Mouse (Mus musculus) embryonic facial prominence, embryonic 11.5 days (tissue): Measurements from ENCODE around the gene Krtap6-5. TPM values are rescaled to one million over a fixed set of nuclear protein-coding genes. Genes with fewer than 3 reads are reported as not detected.

Source experiments
- polyA plus RNA-seq: library from polyadenylated mRNA; unstranded; fragments of >200 nt; fragmentation: Nextera tagmentation; extraction: Ambion mirVana; gene quantifications from 2 replicates; pipeline ENCODE4 v1.2.1, GENCODE M21; 2014

Gene Krtap6-5
- polyA plus RNA-seq, 1 experiment from 2014 or later: not detected

Other genes with a start within 250 kb of the Krtap6-5 start
- gene Gm20741, start 235.7 kb downstream of the Krtap6-5 start, polyA plus RNA-seq: not detected in 2 replicates
- not detected in 2 replicates for gene Krtap15, start 227.7 kb downstream of the Krtap6-5 start, polyA plus RNA-seq
- gene Krtap14, start 221.7 kb downstream of the Krtap6-5 start, polyA plus RNA-seq: not detected in 2 replicates
- gene Krtap19-1, start 178.5 kb downstream of the Krtap6-5 start, polyA plus RNA-seq: not detected in 2 replicates
- not detected in 2 replicates for gene Krtap19-2, start 173.6 kb downstream of the Krtap6-5 start, polyA plus RNA-seq
- not detected in 2 replicates for gene Krtap19-3, start 169.8 kb downstream of the Krtap6-5 start, polyA plus RNA-seq
- gene Krtap19-4, start 162.8 kb downstream of the Krtap6-5 start, polyA plus RNA-seq: not detected in 2 replicates
- not detected in 2 replicates for gene Krtap19-5, start 151.4 kb downstream of the Krtap6-5 start, polyA plus RNA-seq
- not detected in 2 replicates for gene Krtap19-9b, start 115.6 kb downstream of the Krtap6-5 start, polyA plus RNA-seq
- not detected in 2 replicates for gene Krtap16-3, start 85.0 kb downstream of the Krtap6-5 start, polyA plus RNA-seq
- gene Krtap22-2, start 37.1 kb downstream of the Krtap6-5 start, polyA plus RNA-seq: not detected in 2 replicates
- gene Gm10229, start 32.6 kb downstream of the Krtap6-5 start, polyA plus RNA-seq: not detected in 2 replicates
- not detected in 2 replicates for gene Krtap6-1, start 16.2 kb downstream of the Krtap6-5 start, polyA plus RNA-seq
- not detected in 2 replicates for gene Gm10228, start 6.4 kb downstream of the Krtap6-5 start, polyA plus RNA-seq
- gene 1110025L11Rik, start 16.1 kb upstream of the Krtap6-5 start, polyA plus RNA-seq: not detected in 2 replicates
- gene Krtap6-3, start 36.1 kb upstream of the Krtap6-5 start, polyA plus RNA-seq: not detected in 2 replicates
- not detected in 2 replicates for gene Gm6358, start 93.0 kb upstream of the Krtap6-5 start, polyA plus RNA-seq
- gene Gm10061, start 103.2 kb upstream of the Krtap6-5 start, polyA plus RNA-seq: not detected in 2 replicates
- gene Gm9789, start 110.1 kb upstream of the Krtap6-5 start, polyA plus RNA-seq: not detected in 2 replicates
- not detected in 2 replicates for gene Gm7735, start 121.6 kb upstream of the Krtap6-5 start, polyA plus RNA-seq
- gene 1110057P08Rik, start 126.9 kb upstream of the Krtap6-5 start, polyA plus RNA-seq: not detected in 2 replicates
- not detected in 2 replicates for gene Krtap20-2, start 158.0 kb upstream of the Krtap6-5 start, polyA plus RNA-seq